Mouse (Mus musculus): ENCODE results near the gene Exoc3. TPM values are rescaled to one million over a fixed set of nuclear protein-coding genes. Genes with fewer than 3 reads are reported as not detected.

Gene Exoc3
- polyA plus RNA-seq (2015; fragmentation: Nextera tagmentation; extraction: Ambion mirVana), result 90.5 and 101 TPM in 2 replicates

GRCm38 (mm10) chr13:74208317-74208985 lies at the start of gene Exoc3:
Gene Exoc3 (minus strand): TSS chr13:74208732.
- peak within 1 kb of the TSS; percentile 75 for H3K4me3 ChIP-seq
- H3K27ac ChIP-seq (replicated peaks), result peak within 1 kb of the TSS; percentile 90
- H3K9ac ChIP-seq, result peak within 1 kb of the TSS; percentile 87
- no peaks in the 10 kb centered on the region for H3K27me3 ChIP-seq
- peak within 1 kb of the TSS; percentile 89 for H3K4me2 ChIP-seq
- H3K36me3 ChIP-seq, result peaks cover 17% of the 10 kb centered on the region
- H3K9me3 ChIP-seq, result no peaks in the 10 kb centered on the region
- under 1% methylated on average over 39 of the region's 39 CpGs for WGBS
- ATAC-seq (ENCODE audit: low read depth), result peak; percentile 99
- peaks cover 34% of the 10 kb centered on the region for H3K4me1 ChIP-seq (replicated peaks)

GRCm38 (mm10) chr13:74246494-74246893 lies 38.0 kb upstream of the Exoc3 start:
- no peak overlapping the region for H3K4me2 ChIP-seq
- H3K27ac ChIP-seq (replicated peaks), result no peak overlapping the region

GRCm38 (mm10) chr13:74245899-74246231 lies 37.3 kb upstream of the Exoc3 start:
- WGBS, result 61% methylated on average over 4 of the region's 4 CpGs
- H3K27me3 ChIP-seq, result no peaks in the 10 kb centered on the region
- H3K27ac ChIP-seq (replicated peaks), result no peak overlapping the region
- H3K4me2 ChIP-seq, result peak overlapping the region; percentile 37
- H3K4me1 ChIP-seq (replicated peaks), result peaks cover 9% of the 10 kb centered on the region
- no peaks in the 10 kb centered on the region for H3K36me3 ChIP-seq
- H3K9ac ChIP-seq, result peak overlapping the region; percentile 31
- no peak overlapping the region for H3K4me3 ChIP-seq
- ATAC-seq (ENCODE audit: low read depth), result peak; percentile 36; the same call in 1 of the 2 replicates
- no peaks in the 10 kb centered on the region for H3K9me3 ChIP-seq

More at GRCm38 (mm10) chr13:74246494-74246893, 38.0 kb upstream of the Exoc3 start:
- Histone ChIP-seq H3K9ac (no peak overlapping the region), H3K36me3 (no peaks in the 10 kb centered on the region), H3K27me3 (no peaks in the 10 kb centered on the region), H3K4me3 (no peak overlapping the region), H3K4me1 (replicated peaks) (peaks cover 9% of the 10 kb centered on the region), H3K9me3 (no peaks in the 10 kb centered on the region)
- ATAC-seq (ENCODE audit: low read depth), result no peak

GRCm38 (mm10) chr13:74245214-74245898 lies 36.8 kb upstream of the Exoc3 start:
- no peaks in the 10 kb centered on the region for H3K36me3 ChIP-seq
- WGBS, result 30% methylated on average over 17 of the region's 17 CpGs
- peak; percentile 96 for ATAC-seq (ENCODE audit: low read depth)
- peaks cover 9% of the 10 kb centered on the region for H3K4me1 ChIP-seq (replicated peaks)
- no peaks in the 10 kb centered on the region for H3K9me3 ChIP-seq
- no peak overlapping the region for H3K27ac ChIP-seq (replicated peaks)
- no peak overlapping the region for H3K4me3 ChIP-seq
- peak overlapping the region; percentile 31 for H3K9ac ChIP-seq
- no peaks in the 10 kb centered on the region for H3K27me3 ChIP-seq
- H3K4me2 ChIP-seq, result peak overlapping the region; percentile 37

- ATAC-seq (ENCODE audit: low read depth), result no peak
- WGBS, result 77% methylated on average over 7 of the region's 7 CpGs
- H3K9ac ChIP-seq, result no peak overlapping the region
Observed at GRCm38 (mm10) chr13:74237574-74237973, 29.0 kb upstream of the Exoc3 start.

GRCm38 (mm10) chr13:74220659-74221058 lies 12.1 kb upstream of the Exoc3 start:
- H3K9me3 ChIP-seq, result no peaks in the 10 kb centered on the region
- no peak overlapping the region for H3K4me3 ChIP-seq
- no peaks in the 10 kb centered on the region for H3K4me1 ChIP-seq (replicated peaks)
- no peaks in the 10 kb centered on the region for H3K27me3 ChIP-seq
- no peak overlapping the region for H3K4me2 ChIP-seq
- H3K27ac ChIP-seq (replicated peaks), result no peak overlapping the region
- H3K36me3 ChIP-seq, result no peaks in the 10 kb centered on the region
- WGBS, result 53% methylated on average over 1 of the region's 1 CpGs
- no peak for ATAC-seq (ENCODE audit: low read depth)
- no peak overlapping the region for H3K9ac ChIP-seq

More at GRCm38 (mm10) chr13:74237574-74237973, 29.0 kb upstream of the Exoc3 start:
- Histone ChIP-seq H3K4me2 (no peak overlapping the region), H3K9me3 (no peaks in the 10 kb centered on the region), H3K27me3 (no peaks in the 10 kb centered on the region), H3K27ac (replicated peaks) (no peak overlapping the region), H3K4me1 (replicated peaks) (no peaks in the 10 kb centered on the region), H3K4me3 (no peak overlapping the region), H3K36me3 (no peaks in the 10 kb centered on the region)

- H3K9ac ChIP-seq, result no peak overlapping the region
- WGBS, result 79% methylated on average over 3 of the region's 3 CpGs
- H3K27me3 ChIP-seq, result no peaks in the 10 kb centered on the region
- ATAC-seq (ENCODE audit: low read depth), result no peak
- H3K36me3 ChIP-seq, result no peaks in the 10 kb centered on the region
- H3K4me1 ChIP-seq (replicated peaks), result no peaks in the 10 kb centered on the region
- H3K4me2 ChIP-seq, result no peak overlapping the region
- H3K4me3 ChIP-seq, result no peak overlapping the region
- H3K27ac ChIP-seq (replicated peaks), result no peak overlapping the region
- H3K9me3 ChIP-seq, result no peaks in the 10 kb centered on the region
Observed at GRCm38 (mm10) chr13:74218441-74218840, 9.9 kb upstream of the Exoc3 start.

GRCm38 (mm10) chr13:74208986-74209345 lies 434 bp upstream of the Exoc3 start:
- Histone ChIP-seq H3K9ac (peak overlapping the region; percentile 87), H3K4me3 (peak overlapping the region; percentile 75), H3K27ac (replicated peaks) (peak overlapping the region; percentile 90), H3K4me1 (replicated peaks) (peaks cover 34% of the 10 kb centered on the region), H3K9me3 (no peaks in the 10 kb centered on the region), H3K27me3 (no peaks in the 10 kb centered on the region), H3K36me3 (peaks cover 12% of the 10 kb centered on the region), H3K4me2 (peak overlapping the region; percentile 89)
- ATAC-seq (ENCODE audit: low read depth), result peak; percentile 60
- 17% methylated on average over 12 of the region's 12 CpGs for WGBS

GRCm38 (mm10) chr13:74196451-74196850 lies 12.1 kb downstream of the Exoc3 start:
- Histone ChIP-seq H3K9ac (no peak overlapping the region), H3K36me3 (peaks cover 48% of the 10 kb centered on the region), H3K27ac (replicated peaks) (no peak overlapping the region), H3K4me1 (replicated peaks) (no peaks in the 10 kb centered on the region), H3K27me3 (no peaks in the 10 kb centered on the region), H3K4me2 (no peak overlapping the region), H3K9me3 (no peaks in the 10 kb centered on the region), H3K4me3 (no peak overlapping the region)
- 90% methylated on average over 3 of the region's 3 CpGs for whole genome bisulfite sequencing
- no peak for ATAC-seq (ENCODE audit: low read depth)

- no peak for ATAC-seq (ENCODE audit: low read depth)
- Histone ChIP-seq H3K9ac (no peak overlapping the region), H3K4me3 (no peak overlapping the region), H3K36me3 (peaks cover 67% of the 10 kb centered on the region), H3K4me1 (replicated peaks) (no peaks in the 10 kb centered on the region), H3K27me3 (no peaks in the 10 kb centered on the region), H3K9me3 (no peaks in the 10 kb centered on the region), H3K4me2 (no peak overlapping the region), H3K27ac (replicated peaks) (no peak overlapping the region)
- 85% methylated on average over 6 of the region's 6 CpGs for WGBS
Observed at GRCm38 (mm10) chr13:74192613-74193012, 15.9 kb downstream of the Exoc3 start.

GRCm38 (mm10) chr13:74183011-74183695 lies 25.4 kb downstream of the Exoc3 start:
- no peak for ATAC-seq (ENCODE audit: low read depth)
- no peaks in the 10 kb centered on the region for H3K27me3 ChIP-seq
- WGBS, result 93% methylated on average over 5 of the region's 5 CpGs
- no peak overlapping the region for H3K4me2 ChIP-seq
- H3K4me1 ChIP-seq (replicated peaks), result no peaks in the 10 kb centered on the region
- H3K9me3 ChIP-seq, result no peaks in the 10 kb centered on the region
- no peak overlapping the region for H3K27ac ChIP-seq (replicated peaks)
- H3K4me3 ChIP-seq, result no peak overlapping the region
- peaks cover 67% of the 10 kb centered on the region for H3K36me3 ChIP-seq
- H3K9ac ChIP-seq, result no peak overlapping the region

GRCm38 (mm10) chr13:74172036-74172435 lies 36.5 kb downstream of the Exoc3 start:
- ATAC-seq (ENCODE audit: low read depth), result no peak
- peaks cover 3% of the 10 kb centered on the region; the same call in 1 of the 2 replicates for H3K4me1 ChIP-seq (replicated peaks)
- H3K9me3 ChIP-seq, result no peaks in the 10 kb centered on the region
- no peak overlapping the region for H3K4me2 ChIP-seq
- no peak overlapping the region for H3K4me3 ChIP-seq
- peaks cover 79% of the 10 kb centered on the region for H3K36me3 ChIP-seq
- H3K27me3 ChIP-seq, result no peaks in the 10 kb centered on the region
- H3K27ac ChIP-seq (replicated peaks), result no peak overlapping the region
- H3K9ac ChIP-seq, result no peak overlapping the region
- WGBS, result 93% methylated on average over 5 of the region's 5 CpGs
